Mouse (Mus musculus) mature B cell (primary cell): Measurements from ENCODE around the gene Hoxd9.

ENCODE experiments used
- in situ Hi-C: fragments of 300-500 bp; cut with MboI; formaldehyde crosslinking; loops from 2 replicates; pipeline ENCODE4 v1.14.3; 2019

The Hoxd9 gene

GRCm38 (mm10) chr2:74710929-74711543 is 13.5 kb downstream of the Hoxd9 start:
- in situ Hi-C loops, result loop anchor here (25.0 kb wide), 1 partner anchor 876 kb away; no protein-coding TSS in a partner anchor

GRCm38 (mm10) chr2:74711721-74712621 is 14.4 kb downstream of the Hoxd9 start, which contains the start of the genes Hoxd3 and Hoxd4:
Gene Hoxd3, plus strand, starts transcription at chr2:74711927.
Gene Hoxd4, plus strand, starts transcription at chr2:74711929.
- in situ Hi-C loops, result loop anchor here (25.0 kb wide), 1 partner anchor 875 kb away; no protein-coding TSS in a partner anchor

DNA sequence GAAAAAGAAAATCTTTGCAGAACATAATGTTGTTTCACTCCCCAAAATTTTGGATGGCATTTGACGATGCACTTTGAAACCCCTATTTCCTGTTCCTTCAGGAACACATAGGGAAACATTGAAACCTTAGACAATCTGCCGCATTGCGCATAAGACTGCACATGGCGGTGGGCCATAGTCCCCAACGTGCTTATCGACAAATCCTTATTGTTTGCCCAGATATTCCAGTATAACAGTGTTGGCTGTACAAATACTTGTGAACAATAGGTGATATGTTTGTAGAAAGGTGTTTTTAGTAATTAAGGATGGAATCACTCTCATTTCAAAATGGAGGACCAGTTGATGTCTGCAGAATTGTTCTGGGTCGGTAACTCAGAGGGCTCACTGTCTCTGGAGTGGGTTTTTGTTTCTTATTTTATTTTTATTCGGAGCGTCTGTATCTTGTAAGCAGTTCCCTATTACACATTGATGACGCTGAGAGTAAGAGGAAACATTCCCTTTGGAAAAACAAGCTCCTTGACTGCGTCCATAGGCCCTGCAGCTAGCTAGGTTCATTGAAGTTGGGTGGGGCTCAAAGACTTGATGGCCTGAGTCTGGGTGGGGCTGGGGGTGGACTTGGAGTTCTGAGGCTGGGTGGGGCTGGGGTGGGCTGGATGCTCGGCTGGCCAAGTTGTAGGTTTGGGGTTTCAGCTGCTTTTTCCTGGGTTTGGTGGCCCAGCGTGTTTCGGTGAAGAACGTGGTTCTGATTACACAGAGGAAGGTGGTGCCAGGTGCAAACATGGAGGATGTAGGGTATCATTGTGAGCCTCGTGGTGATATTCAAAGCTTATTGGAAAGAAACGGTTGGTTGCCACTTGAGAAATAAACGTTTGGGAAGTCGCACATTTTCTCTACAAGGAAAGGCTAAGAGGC is 16.0 kb downstream of the Hoxd9 start:
- in situ Hi-C loops, result loop anchor here (25.0 kb wide), 1 partner anchor 874 kb away; no protein-coding TSS in a partner anchor

GRCm38 (mm10) chr2:74714156-74714789 is 16.7 kb downstream of the Hoxd9 start:
- in situ Hi-C loops, result loop anchor here (25.0 kb wide), 1 partner anchor 873 kb away; no protein-coding TSS in a partner anchor

- in situ Hi-C loops, result loop anchor here (25.0 kb wide), 1 partner anchor 872 kb away; no protein-coding TSS in a partner anchor
These were observed 17.4 kb downstream of the Hoxd9 start for GRCm38 (mm10) chr2:74714881-74715280.

- in situ Hi-C loops, result loop anchor here (25.0 kb wide), 1 partner anchor 872 kb away; no protein-coding TSS in a partner anchor
These were observed 18.1 kb downstream of the Hoxd9 start for GRCm38 (mm10) chr2:74715504-74716241.

DNA sequence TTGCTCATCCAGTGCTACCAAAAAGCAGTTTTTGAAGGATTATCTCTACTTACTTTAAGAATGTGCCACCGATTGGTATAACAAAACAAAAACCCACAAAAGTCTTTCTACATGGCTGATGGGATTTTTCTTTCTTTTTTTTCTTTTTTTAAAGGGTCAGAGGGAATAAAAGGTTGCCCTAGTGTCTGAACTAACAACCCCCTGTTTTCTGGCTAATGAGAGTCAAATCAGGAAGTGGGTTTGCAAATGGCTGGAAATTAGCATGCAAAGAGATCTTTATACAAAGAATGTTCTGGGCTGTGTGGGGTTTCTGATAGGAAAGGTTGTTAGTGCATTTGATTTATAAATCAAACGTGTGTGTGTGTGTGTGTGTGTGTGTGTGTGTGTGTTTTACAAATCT is 22.9 kb downstream of the Hoxd9 start:
- in situ Hi-C loops, result loop anchor here (25.0 kb wide), 1 partner anchor 867 kb away; no protein-coding TSS in a partner anchor

- in situ Hi-C loops, result loop anchor here (25.0 kb wide), 1 partner anchor 866 kb away; no protein-coding TSS in a partner anchor
These were observed 23.5 kb downstream of the Hoxd9 start for GRCm38 (mm10) chr2:74720955-74721491.

GRCm38 (mm10) chr2:74721882-74722281 is 24.4 kb downstream of the Hoxd9 start:
- in situ Hi-C loops, result loop anchor here (25.0 kb wide), 1 partner anchor 865 kb away; no protein-coding TSS in a partner anchor

- in situ Hi-C loops, result loop anchor here (25.0 kb wide), 1 partner anchor 864 kb away; no protein-coding TSS in a partner anchor
These were observed 25.4 kb downstream of the Hoxd9 start for GRCm38 (mm10) chr2:74722949-74723348.

DNA sequence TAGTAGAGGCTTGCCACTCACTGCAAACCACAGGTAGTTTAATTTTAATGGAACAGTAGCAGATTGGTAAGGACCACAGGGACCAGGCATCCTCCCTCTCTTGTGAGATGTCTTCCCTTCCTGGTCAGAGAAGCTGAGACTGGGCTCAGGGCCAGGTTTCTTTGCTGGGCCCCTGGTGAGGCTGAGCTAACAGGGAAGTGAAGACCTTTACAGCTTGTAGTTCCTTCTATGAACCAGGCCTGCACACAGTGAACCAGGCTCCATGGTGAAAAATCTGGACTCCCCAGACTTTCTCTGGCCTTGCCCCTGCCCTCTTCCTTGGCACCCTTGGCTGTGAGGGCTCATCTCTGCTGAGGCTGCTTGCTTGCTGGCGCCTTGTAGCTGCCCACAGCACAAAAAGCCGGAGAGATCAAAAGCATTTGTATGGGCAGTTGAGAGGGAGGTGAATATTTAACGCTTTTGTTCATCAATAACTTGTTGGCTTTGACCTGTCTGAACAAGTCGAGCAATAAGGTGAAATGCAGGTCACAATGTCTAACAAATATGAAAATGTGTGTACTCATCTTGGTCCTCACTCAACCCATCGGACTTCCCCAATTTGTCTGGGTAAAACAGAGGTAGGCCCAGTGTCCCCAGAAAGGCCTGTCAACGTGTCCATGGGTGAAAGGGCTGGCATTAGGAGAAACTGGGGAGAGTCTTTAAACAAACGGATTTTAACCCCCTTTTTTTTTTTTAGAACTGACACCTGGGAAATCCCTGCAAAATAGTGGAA is 26.9 kb downstream of the Hoxd9 start:
- in situ Hi-C loops, result loop anchor here (25.0 kb wide), 1 partner anchor 863 kb away; no protein-coding TSS in a partner anchor

DNA sequence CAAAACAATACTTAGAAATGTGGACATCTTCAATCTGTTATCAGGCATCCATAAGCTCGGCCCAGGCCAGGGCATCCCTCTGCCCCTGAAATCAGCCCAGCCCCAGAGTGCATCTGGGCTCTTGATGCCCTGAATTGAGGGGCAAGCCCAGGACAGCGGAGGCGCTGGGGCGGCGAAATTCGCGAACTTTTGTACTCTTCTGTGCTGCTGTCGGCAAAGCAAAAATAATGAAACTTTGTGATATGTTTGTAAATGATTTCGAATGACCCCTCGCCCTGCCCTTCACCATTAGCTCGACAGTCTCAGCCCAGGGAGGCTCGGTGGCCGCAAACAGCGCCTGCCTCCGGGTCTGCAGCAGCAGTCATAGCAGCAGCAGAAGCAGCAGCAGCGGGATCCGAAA is 27.6 kb downstream of the Hoxd9 start:
- in situ Hi-C loops, result no loop called here

GRCm38 (mm10) chr2:74726551-74726950 is 29.0 kb downstream of the Hoxd9 start, which contains the start of gene Gm28230:
Gene Gm28230, plus strand, starts transcription at chr2:74726728.
- in situ Hi-C loops, result no loop called here

- in situ Hi-C loops, result no loop called here
These were observed 29.6 kb downstream of the Hoxd9 start for GRCm38 (mm10) chr2:74726973-74727639.

- in situ Hi-C loops, result no loop called here
These were observed 30.2 kb downstream of the Hoxd9 start for GRCm38 (mm10) chr2:74727640-74728302.

DNA sequence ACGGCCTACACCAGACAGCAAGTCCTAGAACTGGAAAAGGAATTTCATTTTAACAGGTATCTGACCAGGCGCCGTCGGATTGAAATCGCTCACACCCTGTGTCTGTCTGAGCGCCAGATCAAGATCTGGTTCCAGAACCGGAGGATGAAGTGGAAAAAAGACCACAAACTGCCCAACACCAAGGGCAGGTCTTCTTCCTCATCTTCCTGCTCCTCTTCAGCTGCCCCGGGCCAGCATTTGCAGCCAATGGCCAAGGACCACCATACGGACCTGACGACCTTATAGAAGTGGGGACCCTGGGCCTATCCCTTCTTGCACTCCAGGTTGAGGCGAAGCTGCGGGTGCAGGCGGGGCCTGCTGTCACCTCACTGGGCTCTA is 30.8 kb downstream of the Hoxd9 start:
- in situ Hi-C loops, result no loop called here

DNA sequence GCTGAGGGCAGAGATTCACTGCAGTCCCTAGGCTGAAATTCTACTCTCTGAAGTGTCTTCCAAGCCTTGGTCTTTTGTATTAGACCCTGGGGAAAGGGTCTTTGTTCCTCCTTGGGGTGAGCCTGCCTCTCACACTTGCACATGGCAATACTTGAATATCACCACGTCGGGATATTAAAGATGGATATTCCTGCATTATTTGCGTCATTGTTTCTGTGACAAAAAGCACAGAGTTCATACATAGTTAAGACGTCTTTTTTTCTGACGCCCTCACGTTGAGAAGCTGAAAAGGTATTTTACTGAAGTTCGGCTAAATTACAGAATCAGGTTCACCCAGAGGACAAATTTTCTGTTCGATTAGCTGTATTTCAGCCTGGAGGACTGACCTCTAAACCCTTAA is 32.8 kb downstream of the Hoxd9 start:
- in situ Hi-C loops, result no loop called here

DNA sequence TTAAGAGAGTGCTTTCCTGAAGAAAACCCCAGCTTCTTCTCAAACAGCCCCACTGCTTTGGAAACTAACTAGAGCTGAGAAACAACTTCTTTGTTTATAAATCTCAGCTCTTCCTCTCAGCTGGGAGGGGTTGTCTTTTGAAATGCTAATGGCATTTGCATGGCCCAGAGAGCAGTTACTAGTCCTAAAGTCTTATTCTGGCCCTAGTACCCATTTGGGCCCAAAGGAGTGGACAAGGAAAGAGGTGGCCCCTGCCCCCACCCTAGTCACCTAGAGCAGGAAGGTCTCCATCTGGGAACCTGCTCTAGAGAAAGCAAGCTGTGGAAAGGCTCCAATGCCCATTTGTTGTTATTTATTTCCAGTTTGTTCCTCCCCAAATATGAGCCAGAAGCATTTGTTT is 33.5 kb downstream of the Hoxd9 start:
- in situ Hi-C loops, result no loop called here
